Mouse (Mus musculus) layer of hippocampus, postnatal 10 days (tissue): Measurements from ENCODE around the gene Gm37240. TPM values are rescaled to one million over a fixed set of nuclear protein-coding genes. Genes with fewer than 3 reads are reported as not detected.

ENCODE experiments used
- DNase-seq, 2 experiments: peaks; one replicate each; pipeline ENCODE4 v3.0.0; 2021; ENCODE audit warnings: low spot score in 2 of 2
- total RNA-seq, 2 experiments: library from RNA; stranded (reverse); gene quantifications; 2 replicates each; pipeline ENCODE4 v1.2.3; 2021

The Gm37240 gene
- total RNA-seq, 2 experiments from 2014 or later, result 0.75 to 0.80 TPM

- DNase-seq, result no peak
Measured at GRCm38 (mm10) chr3:85301851-85302250, 585.5 kb downstream of the Gm37240 start.

- DNase-seq, result no peak
Measured at GRCm38 (mm10) chr3:85301336-85301735, 586.0 kb downstream of the Gm37240 start.

- peak; percentile 81 to 85 for DNase-seq
Measured at GRCm38 (mm10) chr3:85299649-85300550, 587.4 kb downstream of the Gm37240 start.

- DNase-seq, result no peak
Measured at GRCm38 (mm10) chr3:85295229-85295628, 592.1 kb downstream of the Gm37240 start.

- DNase-seq, result no peak
Measured at GRCm38 (mm10) chr3:85287627-85288026, 599.7 kb downstream of the Gm37240 start.

GRCm38 (mm10) chr3:85284483-85284882, 602.8 kb downstream of the Gm37240 start:
- DNase-seq, result no peak

GRCm38 (mm10) chr3:85282816-85283215, 604.5 kb downstream of the Gm37240 start:
- no peak for DNase-seq

GRCm38 (mm10) chr3:85275075-85275474, 612.2 kb downstream of the Gm37240 start:
- DNase-seq, result peak; percentile 46 to 50

GRCm38 (mm10) chr3:85271491-85271890, 615.8 kb downstream of the Gm37240 start:
- DNase-seq, result no peak

GRCm38 (mm10) chr3:85264963-85265362, 622.4 kb downstream of the Gm37240 start:
- DNase-seq, result no peak

- no peak for DNase-seq
Measured at GRCm38 (mm10) chr3:85264546-85264945, 622.8 kb downstream of the Gm37240 start.

GRCm38 (mm10) chr3:85254526-85254925, 632.8 kb downstream of the Gm37240 start:
- no peak for DNase-seq

GRCm38 (mm10) chr3:85251631-85252030, 635.7 kb downstream of the Gm37240 start:
- DNase-seq, result no peak

- no peak for DNase-seq
Measured at GRCm38 (mm10) chr3:85246131-85246530, 641.2 kb downstream of the Gm37240 start.

- no peak for DNase-seq
Measured at GRCm38 (mm10) chr3:85236546-85236945, 650.8 kb downstream of the Gm37240 start.

GRCm38 (mm10) chr3:85232846-85233245, 654.5 kb downstream of the Gm37240 start:
- DNase-seq, result no peak

- no peak for DNase-seq
Measured at GRCm38 (mm10) chr3:85222046-85222445, 665.3 kb downstream of the Gm37240 start.

GRCm38 (mm10) chr3:85214926-85215325, 672.4 kb downstream of the Gm37240 start:
- no peak for DNase-seq

- DNase-seq, result no peak
Measured at GRCm38 (mm10) chr3:85212751-85213350, 674.5 kb downstream of the Gm37240 start.

GRCm38 (mm10) chr3:85209887-85210844, 677.2 kb downstream of the Gm37240 start:
- DNase-seq, result no peak

- no peak for DNase-seq
Measured at GRCm38 (mm10) chr3:85206475-85206874, 680.8 kb downstream of the Gm37240 start.
